Mouse (Mus musculus): ENCODE results near the gene Zfr2. TPM values are rescaled to one million over a fixed set of nuclear protein-coding genes. Genes with fewer than 3 reads are reported as not detected.

Gene Zfr2
- total and polyA plus RNA-seq, 3 experiments = 0.81 to 1.4 TPM; not detected in 1

DNA sequence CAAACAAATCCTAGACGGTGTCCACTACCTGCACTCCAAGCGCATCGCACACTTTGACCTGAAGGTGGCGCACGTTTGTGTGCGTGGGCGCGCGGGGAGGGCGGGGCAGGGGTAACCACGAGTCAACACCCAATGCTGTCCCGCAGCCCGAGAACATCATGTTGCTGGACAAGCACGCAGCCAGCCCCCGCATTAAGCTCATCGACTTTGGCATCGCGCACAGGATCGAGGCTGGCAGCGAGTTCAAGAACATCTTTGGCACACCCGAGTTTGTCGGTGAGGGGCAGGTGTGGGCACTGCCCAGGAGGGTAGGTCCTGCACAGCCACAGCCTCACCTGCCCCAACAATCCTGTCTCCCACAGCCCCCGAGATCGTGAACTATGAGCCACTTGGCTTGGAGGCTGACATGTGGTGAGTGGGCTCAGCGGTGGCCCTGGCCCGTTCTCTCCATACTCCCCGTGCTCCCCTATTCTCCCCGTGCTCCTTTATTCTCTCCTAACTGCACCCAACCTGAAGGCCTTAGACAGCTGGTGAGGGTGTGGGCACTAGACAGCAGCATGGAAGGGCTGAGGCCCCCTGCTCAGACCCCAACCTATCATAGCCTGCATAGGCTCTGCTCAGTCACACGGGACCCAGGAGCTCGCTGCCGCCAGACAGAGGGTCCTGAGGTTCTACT is 42.6 kb upstream of the Zfr2 start:
- H3K36me3 ChIP-seq (ENCODE audit: control insufficient read depth in 1 of 2, insufficient read depth in 2 of 2, low read length in 2 of 2) = no peaks in the 10 kb centered on the region
- no peaks in the 10 kb centered on the region for H3K27me3 ChIP-seq (ENCODE audit: control insufficient read depth in 1 of 2, insufficient read depth in 2 of 2, low read length in 2 of 2)
- no peak overlapping the region for H3K4me3 ChIP-seq (ENCODE audit: control insufficient read depth in 1 of 2, insufficient read depth in 1 of 2, low read depth in 2 of 2, low read length in 2 of 2)
- TF ChIP-seq GATA1 (IDR thresholded peaks at IDR 0.05; ENCODE audit: low read depth, low read length) (no peak), TAL1 (IDR thresholded peaks at IDR 0.05; ENCODE audit: low read length) (no peak), GABPA (IDR thresholded peaks at IDR 0.05; ENCODE audit: low read depth, low read length) (no peak), UBTF (IDR thresholded peaks at IDR 0.05; ENCODE audit: borderline replicate concordance, insufficient read depth, low read depth, low read length) (no peak), ZMIZ1 (IDR thresholded peaks at IDR 0.05; ENCODE audit: low read depth, low read length) (no peak), CTCF (IDR thresholded peaks at IDR 0.05 in 2 of 3, conservative IDR thresholded peaks at IDR 0.05 in 1 of 3; ENCODE audit: control insufficient read depth in 1 of 3, insufficient read depth in 1 of 3, low read depth in 2 of 3, low read length in 3 of 3, poor library complexity in 1 of 3, severe bottlenecking in 1 of 3) (peak; percentile 40 to 78 (median 65); a peak in 5 of 6 replicates), MAZ (IDR thresholded peaks at IDR 0.05; ENCODE audit: low read depth, low read length) (0 out of 2 replicates have a peak, but pooled peaks have one; percentile 38), USF1 (IDR thresholded peaks at IDR 0.05; ENCODE audit: low read depth, low read length) (no peak), EP300 (IDR thresholded peaks at IDR 0.05; ENCODE audit: low read depth in 1 of 2, low read length in 2 of 2) (no peak), ZNF384 (IDR thresholded peaks at IDR 0.05; ENCODE audit: low read depth, low read length) (no peak)
- H3K9me3 ChIP-seq (replicated peaks; ENCODE audit: insufficient read depth, low read length) = no peaks in the 10 kb centered on the region
- peaks cover 0 to 14% of the 10 kb centered on the region in 2 experiments; a peak in 2 of 4 replicates for H3K4me1 ChIP-seq (ENCODE audit: control insufficient read depth in 1 of 2, insufficient read depth in 2 of 2, low read length in 2 of 2)
- H3K27ac ChIP-seq (ENCODE audit: control insufficient read depth, low read depth, low read length) = no peak overlapping the region
- peak; percentile 62 for DNase-seq (ENCODE audit: low read depth, low spot score)
- H3K9ac ChIP-seq (ENCODE audit: control insufficient read depth, low read depth, low read length, poor library complexity, severe bottlenecking) = no peak overlapping the region
- H3K79me2 ChIP-seq (ENCODE audit: control insufficient read depth, insufficient read depth, low read length, poor library complexity) = peaks cover 3% of the 10 kb centered on the region; the same call in 1 of the 2 replicates

DNA sequence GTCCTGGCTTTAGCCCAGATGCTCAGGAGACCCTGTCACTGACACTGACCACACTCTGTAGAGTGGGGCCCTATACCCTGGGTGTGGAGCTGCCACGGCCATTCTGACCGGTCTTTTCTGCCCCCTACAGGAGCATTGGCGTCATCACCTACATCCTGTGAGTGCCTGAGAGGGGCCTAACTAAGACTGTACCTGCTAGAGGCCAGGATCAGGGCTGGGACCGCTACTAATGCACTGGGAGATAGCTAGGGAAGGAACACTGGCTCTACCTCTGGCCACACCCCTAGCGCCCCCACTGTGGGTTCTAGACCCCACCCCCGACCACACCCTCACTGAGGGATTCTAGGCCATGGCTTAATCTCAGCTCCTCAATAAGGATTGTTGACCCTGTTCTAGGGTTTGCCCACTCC is 42.0 kb upstream of the Zfr2 start:
- peaks cover 3% of the 10 kb centered on the region; the same call in 1 of the 2 replicates for H3K79me2 ChIP-seq (ENCODE audit: control insufficient read depth, insufficient read depth, low read length, poor library complexity)
- H3K36me3 ChIP-seq (ENCODE audit: control insufficient read depth in 1 of 2, insufficient read depth in 2 of 2, low read length in 2 of 2) = no peaks in the 10 kb centered on the region
- DNase-seq (ENCODE audit: low read depth, low spot score) = peak; percentile 34
- no peak overlapping the region for H3K9ac ChIP-seq (ENCODE audit: control insufficient read depth, low read depth, low read length, poor library complexity, severe bottlenecking)
- peaks cover 0 to 14% of the 10 kb centered on the region in 2 experiments; a peak in 2 of 4 replicates for H3K4me1 ChIP-seq (ENCODE audit: control insufficient read depth in 1 of 2, insufficient read depth in 2 of 2, low read length in 2 of 2)
- H3K27ac ChIP-seq (ENCODE audit: control insufficient read depth, low read depth, low read length) = no peak overlapping the region
- H3K9me3 ChIP-seq (replicated peaks; ENCODE audit: insufficient read depth, low read length) = no peaks in the 10 kb centered on the region
- H3K27me3 ChIP-seq (ENCODE audit: control insufficient read depth in 1 of 2, insufficient read depth in 2 of 2, low read length in 2 of 2) = no peaks in the 10 kb centered on the region
- no peak for TF ChIP-seq MYC (IDR thresholded peaks at IDR 0.05; ENCODE audit: low read depth, low read length)
- peak; percentile 22 to 39 (median 35) for TF ChIP-seq CTCF (IDR thresholded peaks at IDR 0.05 in 2 of 3, conservative IDR thresholded peaks at IDR 0.05 in 1 of 3; ENCODE audit: control insufficient read depth in 1 of 3, insufficient read depth in 1 of 3, low read depth in 2 of 3, low read length in 3 of 3, poor library complexity in 1 of 3, severe bottlenecking in 1 of 3)
- no peak overlapping the region for H3K4me3 ChIP-seq (ENCODE audit: control insufficient read depth in 1 of 2, insufficient read depth in 1 of 2, low read depth in 2 of 2, low read length in 2 of 2)

Measured in MEL (cell line).